Mouse (Mus musculus): ENCODE results near the gene 1700092M07Rik. TPM values are rescaled to one million over a fixed set of nuclear protein-coding genes. Genes with fewer than 3 reads are reported as not detected.

1700092M07Rik gene
- polyA plus RNA-seq, 1 experiment from 2014 or later = 2.2 TPM

DNA sequence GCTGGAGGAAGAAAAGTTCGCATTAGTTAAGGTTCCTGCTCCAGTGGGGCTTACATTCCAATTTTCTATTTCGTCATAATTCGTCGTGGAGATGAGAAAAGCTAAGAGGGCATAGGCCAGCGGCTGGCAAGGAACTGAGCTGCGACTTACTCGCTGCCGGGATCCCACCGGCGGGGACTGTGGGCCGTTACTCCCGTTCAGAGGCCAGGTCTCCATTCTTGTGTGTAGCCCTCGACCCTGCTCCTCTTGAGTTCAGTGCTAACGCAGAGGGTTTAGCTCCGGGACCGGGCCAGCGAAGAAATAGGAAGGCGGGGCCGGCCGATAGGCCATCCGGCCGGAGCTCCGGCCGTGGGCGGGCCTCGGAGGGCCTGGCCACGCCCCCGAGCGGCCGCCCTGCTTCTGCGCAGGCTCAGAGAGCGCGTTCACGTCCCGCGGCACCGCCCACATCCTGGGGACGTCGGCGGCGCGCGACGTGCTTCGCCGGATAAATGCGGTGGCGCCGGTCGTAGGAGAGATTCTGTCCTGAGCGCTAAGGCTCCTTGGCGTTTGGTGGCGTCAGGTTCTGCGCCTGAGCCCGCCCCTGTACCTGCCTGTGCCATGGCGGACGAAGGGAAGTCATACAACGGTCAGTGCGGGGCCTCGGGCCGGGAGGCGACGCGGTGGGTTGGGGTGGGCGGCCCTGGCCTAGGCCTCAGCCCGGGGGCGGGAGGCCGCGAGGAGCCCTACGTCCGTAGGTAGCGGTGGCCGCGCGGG is 16.3 kb downstream of the 1700092M07Rik start, which contains the start of gene Nxf1:
Nxf1 (plus strand) TSS at position 439 of the 753 bp plus-strand sequence.
- peaks cover 41% of the 10 kb centered on the region for H3K36me3 ChIP-seq
- H3K9me3 ChIP-seq = no peaks in the 10 kb centered on the region
- H3K4me1 ChIP-seq = peaks cover 23% of the 10 kb centered on the region
- peak within 1 kb of the TSS; percentile 65 for H3K4me2 ChIP-seq
- under 1% methylated on average over 75 of the region's 75 CpGs for WGBS
- H3K27me3 ChIP-seq = no peaks in the 10 kb centered on the region
- H3K27ac ChIP-seq = peak within 1 kb of the TSS; percentile 91
- ATAC-seq (ENCODE audit: insufficient number of reproducible peaks, insufficient read depth, low FRiP score, low TSS enrichment, low read depth) = peak; percentile 85
- H3K4me3 ChIP-seq = peak within 1 kb of the TSS; percentile 96
- H3K9ac ChIP-seq = peak within 1 kb of the TSS; percentile 97

DNA sequence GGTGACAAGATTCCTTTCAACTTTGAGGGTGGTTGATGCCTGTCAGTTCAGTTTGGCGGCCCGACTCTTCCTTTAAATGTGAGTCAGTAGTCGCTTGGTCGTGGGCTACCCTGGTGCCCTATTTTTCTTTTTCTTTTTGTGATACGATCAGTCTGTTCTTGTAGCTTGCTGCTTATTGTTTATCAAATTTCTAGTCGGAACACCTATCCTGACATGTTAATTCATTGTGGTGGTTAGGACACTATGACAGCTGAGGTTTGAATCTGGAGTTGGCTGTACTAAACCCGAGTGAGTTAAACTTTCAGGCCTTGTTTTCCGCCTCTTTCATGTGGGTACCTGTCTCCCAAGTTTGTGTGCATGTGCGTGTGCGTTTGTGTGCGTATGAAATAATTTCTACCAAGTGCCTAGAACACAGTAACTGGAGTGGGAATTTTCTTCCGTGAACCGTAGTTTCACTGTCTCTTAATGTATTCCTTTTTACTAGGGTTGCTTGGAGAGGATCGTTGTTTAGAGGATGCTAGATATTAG is 17.0 kb downstream of the 1700092M07Rik start:
- peak overlapping the region; percentile 65 for H3K4me2 ChIP-seq
- H3K9ac ChIP-seq = peak overlapping the region; percentile 97
- ATAC-seq (ENCODE audit: insufficient number of reproducible peaks, insufficient read depth, low FRiP score, low TSS enrichment, low read depth) = peak; percentile 7; the same call in 1 of the 2 replicates
- H3K9me3 ChIP-seq = no peaks in the 10 kb centered on the region
- H3K27me3 ChIP-seq = no peaks in the 10 kb centered on the region
- H3K4me3 ChIP-seq = peak overlapping the region; percentile 96
- peaks cover 41% of the 10 kb centered on the region for H3K36me3 ChIP-seq
- H3K4me1 ChIP-seq = peaks cover 23% of the 10 kb centered on the region
- H3K27ac ChIP-seq = peak overlapping the region; percentile 91
- 4% methylated on average over 14 of the region's 14 CpGs for WGBS

DNA sequence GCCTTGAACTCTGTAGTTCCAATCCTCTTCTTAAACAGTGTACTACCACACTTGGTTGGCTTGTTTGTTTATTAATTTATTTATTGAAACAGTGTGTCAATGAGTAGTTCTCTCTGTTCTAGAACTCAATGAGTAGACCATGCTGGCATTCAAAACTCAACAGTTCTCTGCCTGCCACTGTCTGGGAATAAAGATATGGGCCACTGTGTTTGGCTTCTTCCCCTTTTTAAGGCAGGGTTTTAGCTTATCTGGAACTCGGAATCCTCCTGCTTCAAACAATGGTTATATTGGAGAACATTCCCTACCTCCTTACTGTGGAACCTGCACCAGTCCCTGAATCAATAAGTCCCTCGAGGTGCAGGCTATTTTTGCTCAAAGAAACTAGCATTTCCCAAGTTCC is 18.4 kb downstream of the 1700092M07Rik start:
- Histone ChIP-seq H3K27ac (no peak overlapping the region), H3K27me3 (no peaks in the 10 kb centered on the region), H3K4me1 (peaks cover 23% of the 10 kb centered on the region), H3K36me3 (peaks cover 42% of the 10 kb centered on the region), H3K9ac (no peak overlapping the region), H3K4me2 (no peak overlapping the region), H3K9me3 (no peaks in the 10 kb centered on the region), H3K4me3 (no peak overlapping the region)
- no peak for ATAC-seq (ENCODE audit: insufficient number of reproducible peaks, insufficient read depth, low FRiP score, low TSS enrichment, low read depth)
- 89% methylated on average over 2 of the region's 2 CpGs for WGBS

DNA sequence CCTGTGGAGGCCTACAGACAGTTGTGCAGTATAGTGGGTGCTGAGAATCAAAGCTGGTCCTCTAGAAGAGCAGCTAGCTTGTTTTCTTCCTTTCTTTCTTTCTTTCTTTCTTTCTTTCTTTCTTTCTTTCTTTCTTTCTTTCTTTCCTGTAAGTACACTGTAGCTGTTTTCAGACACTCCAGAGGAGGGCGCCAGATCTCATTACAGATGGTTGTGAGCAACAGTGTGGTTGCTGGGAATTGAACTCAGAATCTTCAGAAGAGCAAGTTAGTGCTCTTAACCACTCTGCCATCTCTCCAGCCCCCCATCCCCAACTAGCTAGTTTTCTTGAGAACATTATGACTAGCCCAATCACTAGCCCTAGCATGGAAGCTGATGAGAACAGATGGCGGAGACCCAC is 20.2 kb downstream of the 1700092M07Rik start:
- ATAC-seq (ENCODE audit: insufficient number of reproducible peaks, insufficient read depth, low FRiP score, low TSS enrichment, low read depth) = no peak
- Histone ChIP-seq H3K4me1 (peaks cover 14% of the 10 kb centered on the region), H3K27me3 (no peaks in the 10 kb centered on the region), H3K36me3 (peaks cover 45% of the 10 kb centered on the region), H3K4me2 (no peak overlapping the region), H3K9ac (no peak overlapping the region), H3K4me3 (no peak overlapping the region), H3K27ac (no peak overlapping the region), H3K9me3 (peaks cover 3% of the 10 kb centered on the region; the same call in 1 of the 2 replicates)
- WGBS = 93% methylated on average over 2 of the region's 2 CpGs

DNA sequence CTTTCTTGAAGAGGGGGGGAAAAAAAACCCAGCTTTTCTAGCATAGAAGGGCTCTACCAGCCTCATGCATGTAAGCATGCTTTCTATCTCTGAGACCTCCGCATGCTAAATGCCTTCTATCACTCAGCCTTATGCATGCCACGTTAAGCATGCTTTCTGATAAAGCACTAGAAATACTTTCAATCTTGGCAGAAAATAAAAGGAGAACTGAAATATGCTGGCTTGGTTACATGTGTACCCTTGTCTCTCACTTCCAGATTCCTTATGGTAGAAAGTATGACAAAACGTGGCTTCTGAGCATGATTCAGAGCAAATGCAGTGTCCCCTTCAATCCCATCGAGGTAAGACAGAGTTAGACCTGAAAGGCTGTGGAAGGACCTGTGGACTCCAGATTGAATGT is 22.8 kb downstream of the 1700092M07Rik start:
- peaks cover 3% of the 10 kb centered on the region; the same call in 1 of the 2 replicates for H3K9me3 ChIP-seq
- 94% methylated on average over 4 of the region's 4 CpGs for WGBS
- H3K27ac ChIP-seq = no peak overlapping the region
- H3K27me3 ChIP-seq = no peaks in the 10 kb centered on the region
- H3K9ac ChIP-seq = no peak overlapping the region
- H3K4me2 ChIP-seq = no peak overlapping the region
- peaks cover 68% of the 10 kb centered on the region for H3K36me3 ChIP-seq
- no peak for ATAC-seq (ENCODE audit: insufficient number of reproducible peaks, insufficient read depth, low FRiP score, low TSS enrichment, low read depth)
- H3K4me1 ChIP-seq = peaks cover 7% of the 10 kb centered on the region
- H3K4me3 ChIP-seq = no peak overlapping the region

DNA sequence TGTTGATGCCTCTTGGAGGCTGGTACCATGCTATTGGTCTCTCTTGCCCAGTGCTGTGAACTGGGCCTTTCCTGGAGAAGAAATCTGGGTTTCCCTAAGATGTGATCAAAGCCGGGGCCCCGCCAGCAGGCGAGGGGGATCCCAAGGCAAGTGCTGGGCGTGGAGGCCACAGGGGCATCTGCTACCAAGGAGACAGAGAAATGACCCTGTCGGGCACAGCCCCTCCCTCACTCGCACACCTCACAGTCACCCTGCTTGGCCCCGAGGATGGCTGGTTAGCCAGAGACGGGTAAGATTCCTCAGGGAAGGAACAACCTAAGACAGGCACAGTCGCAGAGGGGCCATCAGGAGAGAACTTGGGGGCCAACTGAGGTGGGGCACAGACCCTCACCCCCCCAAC is 25.0 kb downstream of the 1700092M07Rik start:
- Histone ChIP-seq H3K9ac (no peak overlapping the region), H3K9me3 (peaks cover 3% of the 10 kb centered on the region; the same call in 1 of the 2 replicates), H3K4me3 (no peak overlapping the region), H3K27ac (no peak overlapping the region), H3K4me2 (no peak overlapping the region), H3K27me3 (no peaks in the 10 kb centered on the region), H3K4me1 (peaks cover 4% of the 10 kb centered on the region), H3K36me3 (peaks cover 90% of the 10 kb centered on the region)
- ATAC-seq (ENCODE audit: insufficient number of reproducible peaks, insufficient read depth, low FRiP score, low TSS enrichment, low read depth) = no peak
- 95% methylated on average over 9 of the region's 9 CpGs for WGBS

DNA sequence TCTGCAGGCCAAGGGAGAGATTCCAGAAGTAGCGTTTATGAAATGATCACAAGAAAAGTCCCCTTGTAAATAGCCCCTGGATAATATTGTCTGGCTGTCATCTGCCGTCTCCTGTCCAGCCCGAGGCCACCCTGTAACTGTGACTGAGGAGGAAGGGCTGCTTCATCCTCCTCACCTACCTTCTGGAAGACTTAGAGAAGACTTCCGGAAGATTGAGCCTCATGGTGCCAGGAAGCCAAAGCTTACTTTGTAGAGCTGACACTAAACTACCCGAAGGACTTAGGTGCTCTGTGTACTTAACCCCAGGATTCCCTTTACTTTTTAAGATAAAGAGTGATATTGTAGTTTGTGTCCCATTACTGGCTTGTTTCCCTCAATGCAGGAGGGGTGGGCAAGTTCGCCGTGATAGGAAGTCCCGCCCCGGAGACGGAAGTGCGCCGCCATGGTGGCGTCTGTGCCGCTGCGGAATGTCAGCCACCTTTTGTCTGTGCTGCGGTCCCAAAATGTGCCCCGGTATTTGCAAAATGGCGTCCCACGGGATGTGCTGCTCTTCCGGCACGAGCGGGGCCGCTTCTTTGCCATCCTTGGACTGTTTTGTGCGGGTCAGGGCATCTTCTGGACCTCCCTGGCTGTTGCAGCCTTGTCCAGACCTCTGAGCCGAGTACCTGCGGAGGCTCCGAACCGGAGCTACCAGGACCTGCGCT is 30.2 kb downstream of the 1700092M07Rik start, which contains the start of gene Tmem223:
Tmem223 (plus strand) TSS at position 430 of the 704 bp plus-strand sequence.
- Histone ChIP-seq H3K9ac (peak within 1 kb of the TSS; percentile 98), H3K4me3 (peak within 1 kb of the TSS; percentile 77), H3K4me1 (peaks cover 30% of the 10 kb centered on the region), H3K9me3 (no peaks in the 10 kb centered on the region), H3K27ac (peak within 1 kb of the TSS; percentile 93), H3K27me3 (no peaks in the 10 kb centered on the region), H3K36me3 (peaks cover 72% of the 10 kb centered on the region), H3K4me2 (peak within 1 kb of the TSS; percentile 74)
- no peak; the same call in 1 of the 2 replicates for ATAC-seq (ENCODE audit: insufficient number of reproducible peaks, insufficient read depth, low FRiP score, low TSS enrichment, low read depth)
- 19% methylated on average over 29 of the region's 29 CpGs for WGBS

DNA sequence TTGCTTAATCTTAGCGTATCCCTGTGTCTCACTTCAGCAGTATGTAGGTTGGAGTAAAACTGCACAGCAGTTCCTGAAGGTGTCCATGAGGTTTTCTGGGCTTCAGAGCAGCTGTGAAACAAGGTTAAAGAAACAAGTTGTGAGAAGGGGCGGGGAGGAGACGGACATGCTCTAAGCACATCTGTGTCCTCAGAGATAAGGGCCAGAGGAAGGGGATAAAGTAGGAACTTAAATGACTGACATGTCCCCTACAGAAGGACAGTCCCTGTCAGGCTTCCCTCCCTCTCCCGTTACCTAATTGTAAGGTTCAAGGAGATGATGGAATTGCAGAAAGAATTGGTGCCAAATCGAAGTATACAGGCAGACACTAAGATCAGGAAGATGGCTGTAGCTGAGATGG is 32.5 kb downstream of the 1700092M07Rik start:
- peak overlapping the region; percentile 98; the same call in 1 of the 2 replicates for H3K27ac ChIP-seq
- H3K9ac ChIP-seq = peak overlapping the region; percentile 94
- H3K4me2 ChIP-seq = peak overlapping the region; percentile 97
- 88% methylated on average over 5 of the region's 5 CpGs for WGBS
- H3K27me3 ChIP-seq = no peaks in the 10 kb centered on the region
- ATAC-seq (ENCODE audit: insufficient number of reproducible peaks, insufficient read depth, low FRiP score, low TSS enrichment, low read depth) = no peak
- peaks cover 31% of the 10 kb centered on the region for H3K4me1 ChIP-seq
- peak overlapping the region; percentile 71 for H3K4me3 ChIP-seq
- no peaks in the 10 kb centered on the region for H3K9me3 ChIP-seq
- peaks cover 52% of the 10 kb centered on the region for H3K36me3 ChIP-seq

DNA sequence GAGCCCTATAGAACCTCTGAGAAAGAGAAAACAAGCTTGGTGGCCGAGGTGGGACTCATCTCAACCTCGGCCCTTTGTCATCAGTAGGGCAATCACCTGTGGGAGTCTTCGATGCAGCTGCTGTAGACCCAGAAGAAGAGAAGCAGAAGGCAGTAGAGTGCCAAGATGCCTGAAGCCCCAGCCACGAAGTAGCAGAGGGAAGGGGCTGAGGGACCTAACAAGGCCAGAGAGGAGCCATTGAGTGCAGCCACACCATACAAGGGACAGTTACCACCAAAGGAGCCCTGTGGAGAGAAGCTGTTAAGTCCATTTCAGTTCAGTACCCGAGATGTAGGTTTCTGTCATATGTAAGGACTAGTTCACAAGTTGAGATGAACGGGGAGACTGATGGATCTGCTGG is 32.9 kb downstream of the 1700092M07Rik start:
- Histone ChIP-seq H3K4me2 (peak overlapping the region; percentile 97), H3K36me3 (peaks cover 52% of the 10 kb centered on the region), H3K4me3 (peak overlapping the region; percentile 71), H3K27me3 (no peaks in the 10 kb centered on the region), H3K4me1 (peaks cover 31% of the 10 kb centered on the region), H3K27ac (peak overlapping the region; percentile 98; the same call in 1 of the 2 replicates), H3K9ac (peak overlapping the region; percentile 94), H3K9me3 (no peaks in the 10 kb centered on the region)
- ATAC-seq (ENCODE audit: insufficient number of reproducible peaks, insufficient read depth, low FRiP score, low TSS enrichment, low read depth) = no peak
- 62% methylated on average over 6 of the region's 6 CpGs for WGBS

DNA sequence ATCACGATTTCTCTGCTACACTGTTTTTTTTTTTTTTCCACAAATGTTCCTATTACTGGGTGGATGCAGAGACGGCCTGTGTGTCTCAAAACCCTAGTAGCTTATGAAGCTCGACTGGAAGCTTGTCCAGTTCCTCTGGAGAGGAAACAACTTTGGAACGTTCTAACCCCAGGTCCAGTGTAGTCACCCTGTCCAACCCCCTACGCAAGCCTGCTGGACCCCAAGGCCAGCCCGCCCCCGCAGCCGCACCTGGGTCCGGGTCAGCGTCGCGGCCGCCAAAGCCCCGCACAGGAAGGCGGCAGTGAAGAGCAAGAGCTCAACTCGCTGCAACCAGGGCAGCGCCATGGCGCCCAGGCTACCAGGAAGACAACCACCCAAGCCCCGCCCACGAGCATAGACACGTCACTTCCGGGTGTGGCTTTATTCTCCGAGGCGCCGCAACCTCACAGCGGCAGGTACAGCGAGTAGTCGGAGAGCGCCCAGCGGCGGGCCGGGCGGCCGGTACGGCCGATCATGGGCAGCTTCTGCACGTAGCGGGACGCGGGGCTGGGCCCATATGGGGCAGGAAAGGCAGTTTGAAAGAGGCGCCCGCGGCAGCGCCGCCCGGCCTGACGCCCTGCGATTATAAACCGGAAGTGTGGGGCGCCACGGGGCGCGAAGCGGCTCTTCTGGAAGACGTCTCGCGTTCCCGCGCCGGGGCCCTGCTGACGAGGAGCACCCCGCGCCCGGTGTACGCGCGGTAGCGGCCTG is 33.7 kb downstream of the 1700092M07Rik start, which contains the start of gene Tmem179b:
Tmem179b (minus strand) TSS at position 382 of the 750 bp plus-strand sequence.
- H3K4me3 ChIP-seq = peak within 1 kb of the TSS; percentile 71
- peak within 1 kb of the TSS; percentile 97 for H3K4me2 ChIP-seq
- H3K9me3 ChIP-seq = no peaks in the 10 kb centered on the region
- peak; percentile 92 for ATAC-seq (ENCODE audit: insufficient number of reproducible peaks, insufficient read depth, low FRiP score, low TSS enrichment, low read depth)
- H3K36me3 ChIP-seq = peaks cover 50% of the 10 kb centered on the region
- under 1% methylated on average over 68 of the region's 68 CpGs for WGBS
- H3K4me1 ChIP-seq = peaks cover 31% of the 10 kb centered on the region
- H3K27ac ChIP-seq = peak within 1 kb of the TSS; percentile 98
- peak within 1 kb of the TSS; percentile 94 for H3K9ac ChIP-seq
- no peaks in the 10 kb centered on the region for H3K27me3 ChIP-seq

DNA sequence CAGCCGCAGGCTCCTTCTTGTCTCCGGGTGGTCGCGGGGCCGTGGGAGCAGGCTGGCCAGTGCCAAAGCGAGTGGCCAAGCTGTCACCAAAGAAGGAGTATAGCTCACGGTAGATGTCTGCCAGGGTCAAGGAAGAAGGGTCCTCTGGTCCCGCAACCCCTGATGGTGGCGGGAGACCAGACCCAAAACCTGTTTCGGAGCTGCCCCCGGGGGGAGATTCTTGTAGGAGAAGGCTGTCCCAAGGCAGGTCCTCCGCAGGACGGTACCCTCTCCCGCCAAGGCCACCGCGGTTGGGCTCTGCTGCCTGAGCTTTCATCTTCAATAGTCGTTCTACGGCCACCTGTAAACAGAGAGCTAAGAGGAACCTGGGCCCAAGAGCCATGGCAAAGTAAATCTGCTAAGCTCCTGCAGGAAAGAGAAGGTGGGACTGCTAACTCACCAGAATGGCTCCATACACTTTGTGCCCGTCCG is 34.5 kb downstream of the 1700092M07Rik start:
- H3K9ac ChIP-seq = peak overlapping the region; percentile 94
- no peaks in the 10 kb centered on the region for H3K9me3 ChIP-seq
- H3K27ac ChIP-seq = peak overlapping the region; percentile 98
- peak overlapping the region; percentile 97 for H3K4me2 ChIP-seq
- 3% methylated on average over 20 of the region's 20 CpGs for WGBS
- H3K4me3 ChIP-seq = peak overlapping the region; percentile 71
- H3K27me3 ChIP-seq = no peaks in the 10 kb centered on the region
- ATAC-seq (ENCODE audit: insufficient number of reproducible peaks, insufficient read depth, low FRiP score, low TSS enrichment, low read depth) = peak; percentile 5; the same call in 1 of the 2 replicates
- peaks cover 48% of the 10 kb centered on the region for H3K36me3 ChIP-seq
- H3K4me1 ChIP-seq = peaks cover 31% of the 10 kb centered on the region
